Mouse (Mus musculus) limb, embryonic 12.5 days (tissue): ENCODE measurements around the gene Acsl6. TPM values are rescaled to one million over a fixed set of nuclear protein-coding genes. Genes with fewer than 3 reads are reported as not detected.
"Not testable (repeated sequence)": the region's sequence is repeated elsewhere in the genome, so short reads cannot be mapped to it uniquely, and the experiment has no call there.

Source experiments
- ATAC-seq: fragments of 200-750 bp; cut with Nextera tagmentation; 2 replicates; pipeline ENCODE4 v1.8.0; 2017; ENCODE audit warnings: low read depth, moderate TSS enrichment; ENCODE audit not compliant: insufficient number of reproducible peaks, insufficient read depth, low FRiP score, low TSS enrichment
- H3K27ac ChIP-seq: fragments of 300-500 bp; sonication (generic); 2 replicates; pipeline ENCODE4 v1.5.1; 2016; ENCODE audit warnings: mild to moderate bottlenecking, moderate library complexity
- H3K27me3 ChIP-seq: fragments of 300-500 bp; sonication (generic); 2 replicates; pipeline ENCODE4 v1.6.1; 2016; ENCODE audit warnings: mild to moderate bottlenecking, moderate library complexity
- H3K36me3 ChIP-seq: fragments of 300-500 bp; sonication (generic); 2 replicates; pipeline ENCODE4 v1.6.1; 2016; ENCODE audit warnings: mild to moderate bottlenecking, moderate library complexity
- H3K4me1 ChIP-seq: fragments of 300-500 bp; sonication (generic); replicated peaks from 2 replicates; pipeline ENCODE4 v1.6.1; 2016
- H3K4me2 ChIP-seq: fragments of 300-500 bp; sonication (generic); 2 replicates; pipeline ENCODE4 v1.6.1; 2016; ENCODE audit warnings: mild to moderate bottlenecking, moderate library complexity
- H3K4me3 ChIP-seq: fragments of 300-500 bp; sonication (generic); replicated peaks from 2 replicates; pipeline ENCODE4 v1.5.1; 2016; ENCODE audit warnings: mild to moderate bottlenecking
- H3K9ac ChIP-seq: fragments of 300-500 bp; sonication (generic); replicated peaks from 2 replicates; pipeline ENCODE4 v1.6.1; 2016; ENCODE audit warnings: mild to moderate bottlenecking, moderate library complexity
- H3K9me3 ChIP-seq: fragments of 300-500 bp; sonication (generic); 2 replicates; pipeline ENCODE4 v1.6.1; 2016; ENCODE audit warnings: mild to moderate bottlenecking, moderate library complexity
- WGBS: fragments of 180-500 bp; shearing (Covaris S2); methylation state at CpG from one replicate; pipeline ENCODE4 v1.1.7; 2016; 5-methylcytosine and 5-hydroxymethylcytosine counted together
- polyA plus RNA-seq: library from polyadenylated mRNA; unstranded; fragments of >200 nt; fragmentation: Nextera tagmentation; extraction: Ambion mirVana; gene quantifications from 2 replicates; pipeline ENCODE4 v1.2.1, GENCODE M21; 2016

The Acsl6 gene
- polyA plus RNA-seq, 1 experiment from 2014 or later, result 2.8 TPM

DNA sequence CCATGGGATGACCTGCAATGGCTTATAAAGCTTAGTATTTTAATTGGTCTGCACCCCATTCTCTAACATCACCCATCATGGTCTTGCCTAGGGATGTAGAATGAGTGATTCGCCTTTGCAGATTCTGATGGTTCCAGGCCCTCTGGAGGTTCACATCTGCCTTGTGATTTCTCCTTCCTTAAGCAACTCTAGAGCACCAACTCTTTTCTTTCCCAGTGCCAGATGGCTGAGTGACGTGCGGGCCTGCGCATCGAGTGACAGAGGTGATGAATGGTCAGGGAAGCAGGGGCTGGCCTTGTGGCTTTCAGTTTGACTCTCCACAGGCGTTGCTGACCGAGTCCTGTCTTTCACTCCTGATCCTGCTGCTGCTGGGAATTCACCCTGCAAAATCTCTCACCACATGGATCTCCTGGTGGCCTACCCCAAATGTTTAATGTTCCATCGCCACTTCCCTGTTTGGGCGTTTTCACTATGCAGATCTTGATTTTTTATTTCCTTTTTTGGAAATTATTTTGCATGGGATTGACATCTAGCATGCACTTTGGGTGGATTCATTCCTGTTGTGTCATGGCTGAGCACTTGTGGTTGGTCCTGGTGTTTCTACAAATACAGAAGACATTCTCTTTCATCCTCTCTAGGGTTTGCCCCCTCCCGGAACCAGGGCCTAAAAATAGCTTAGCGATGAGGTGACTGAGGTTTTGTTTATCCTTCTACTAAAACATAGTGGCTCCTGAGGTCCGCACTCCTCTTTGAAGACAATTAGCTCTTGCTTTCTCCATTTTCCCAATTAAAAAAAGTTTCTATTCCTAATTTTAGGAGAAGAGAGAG is 9.4 kb upstream of the Acsl6 start:
- H3K4me1 ChIP-seq, result no peaks in the 10 kb centered on the region
- WGBS, result 62% methylated on average over 12 of the region's 12 CpGs
- H3K27ac ChIP-seq, result no peak overlapping the region
- H3K27me3 ChIP-seq, result no peaks in the 10 kb centered on the region
- ATAC-seq, result no peak
- no peak overlapping the region for H3K4me3 ChIP-seq
- H3K9ac ChIP-seq, result no peak overlapping the region
- no peaks in the 10 kb centered on the region for H3K36me3 ChIP-seq
- 0 out of 2 replicates have a peak, but pooled peaks cover 6% of the 10 kb centered on the region for H3K9me3 ChIP-seq
- H3K4me2 ChIP-seq, result no peak overlapping the region

DNA sequence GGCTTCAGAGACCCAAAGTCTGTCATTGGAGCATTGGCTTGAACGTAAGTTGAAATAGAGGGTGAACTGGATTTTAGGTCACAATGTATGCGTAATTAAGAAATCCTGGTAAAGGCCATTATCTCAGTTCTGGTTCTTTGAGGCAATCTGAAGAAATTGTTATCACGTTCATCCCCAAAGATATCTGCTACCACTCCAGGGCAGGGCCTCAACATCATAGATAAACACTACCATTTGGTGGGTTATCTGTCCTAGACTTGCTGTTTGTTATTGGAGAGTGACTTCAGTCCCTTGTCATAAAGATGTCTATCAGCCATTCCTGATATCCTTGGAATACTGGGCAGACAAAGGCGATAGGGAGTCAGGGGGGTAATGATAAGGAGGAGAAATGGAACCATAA is 7.6 kb upstream of the Acsl6 start:
- H3K9me3 ChIP-seq, result 0 out of 2 replicates have a peak, but pooled peaks cover 7% of the 10 kb centered on the region
- H3K4me3 ChIP-seq, result no peak overlapping the region
- no peak overlapping the region for H3K9ac ChIP-seq
- no peaks in the 10 kb centered on the region for H3K36me3 ChIP-seq
- H3K27ac ChIP-seq, result no peak overlapping the region
- H3K27me3 ChIP-seq, result no peaks in the 10 kb centered on the region
- no peaks in the 10 kb centered on the region for H3K4me1 ChIP-seq
- H3K4me2 ChIP-seq, result no peak overlapping the region
- no peak for ATAC-seq
- 82% methylated on average over 4 of the region's 4 CpGs for WGBS

DNA sequence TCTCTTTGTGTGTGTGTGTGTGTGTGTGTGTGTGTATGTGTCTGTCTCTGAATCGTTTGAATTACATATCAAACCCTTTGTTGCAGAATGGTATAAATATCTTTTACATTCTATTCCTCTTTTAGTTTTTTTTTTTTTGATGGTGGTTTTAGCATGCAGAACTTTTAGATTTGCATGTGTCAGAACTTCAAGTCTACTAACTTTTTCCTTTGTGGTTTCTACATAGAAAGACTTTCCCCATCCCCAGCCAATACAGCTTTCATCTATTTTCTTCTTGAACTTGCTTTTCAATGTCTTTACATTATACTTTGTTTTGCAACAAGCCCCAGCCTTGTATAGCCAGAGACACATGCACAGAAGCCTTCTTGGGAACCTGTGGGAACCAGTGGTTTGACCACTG is 6.9 kb upstream of the Acsl6 start:
- Histone ChIP-seq H3K9ac (no peak overlapping the region), H3K4me3 (no peak overlapping the region), H3K27ac (no peak overlapping the region), H3K9me3 (0 out of 2 replicates have a peak, but pooled peaks cover 7% of the 10 kb centered on the region), H3K4me1 (no peaks in the 10 kb centered on the region), H3K4me2 (no peak overlapping the region), H3K27me3 (no peaks in the 10 kb centered on the region), H3K36me3 (no peaks in the 10 kb centered on the region)
- ATAC-seq, result no peak
- 100% methylated on average over 1 of the region's 1 CpGs for WGBS

DNA sequence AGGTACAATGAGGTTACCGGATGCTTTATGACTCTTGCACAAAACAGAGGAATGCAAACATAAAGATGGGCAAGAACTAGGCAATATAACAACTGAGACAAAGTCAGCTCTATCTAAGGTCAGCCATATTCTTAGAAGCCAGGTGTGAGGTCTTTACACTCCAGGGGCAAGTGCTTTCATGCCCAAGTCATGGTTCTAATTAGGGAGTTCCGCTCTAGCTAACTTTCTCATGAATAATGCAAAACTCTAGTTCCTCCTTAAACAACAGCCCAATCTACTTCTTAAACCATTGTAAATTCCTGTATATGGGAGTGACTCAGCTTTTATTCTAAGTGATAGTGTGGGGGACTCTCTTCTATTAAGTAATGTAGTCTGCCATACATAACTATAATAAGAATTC is 6.1 kb upstream of the Acsl6 start:
- H3K9me3 ChIP-seq, H3K4me3 ChIP-seq, H3K4me2 ChIP-seq, H3K27me3 ChIP-seq, H3K36me3 ChIP-seq, H3K9ac ChIP-seq, H3K27ac ChIP-seq, ATAC-seq, H3K4me1 ChIP-seq: not testable (repeated sequence)
- WGBS, result 82% methylated on average over 2 of the region's 2 CpGs

DNA sequence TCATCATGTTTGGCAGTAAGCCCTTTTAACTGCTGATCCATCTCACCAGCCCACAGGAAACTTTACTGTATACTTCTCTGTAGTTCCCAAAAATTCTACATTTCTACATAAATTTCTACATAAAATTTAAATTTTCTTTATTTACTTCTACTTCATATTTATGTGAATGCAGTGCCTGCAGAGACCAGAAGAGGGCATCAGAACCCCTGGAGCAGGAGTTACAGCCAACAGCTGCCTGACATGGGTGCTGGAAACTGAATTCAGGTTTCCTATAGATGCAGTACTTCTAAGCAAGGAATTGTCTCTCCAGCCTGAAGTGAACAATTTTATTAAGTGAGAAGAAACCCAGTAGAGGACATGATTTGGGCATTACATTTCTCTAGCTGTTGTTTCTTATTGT is 4.8 kb upstream of the Acsl6 start:
- no peak for ATAC-seq

DNA sequence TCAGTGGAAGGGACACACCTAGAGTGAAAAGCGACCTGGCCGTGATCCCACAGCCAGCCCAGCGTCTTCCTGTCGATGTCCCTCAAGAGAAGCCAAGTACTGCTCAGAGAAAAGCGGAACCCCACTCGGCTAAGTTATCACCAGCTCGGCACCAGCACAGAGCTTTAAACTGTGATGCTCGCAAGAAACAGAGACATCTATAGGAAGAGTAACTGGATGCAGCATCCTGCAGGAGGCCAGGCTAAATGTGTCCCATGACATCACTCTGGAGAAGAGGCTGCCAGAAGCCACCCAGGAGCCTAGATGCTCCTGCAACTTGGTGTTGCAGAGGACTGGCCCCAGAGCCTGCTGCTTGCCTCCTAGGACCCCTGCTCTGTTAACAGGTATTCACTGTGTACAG is 1.6 kb upstream of the Acsl6 start:
- 0 out of 2 replicates have a peak, but pooled peaks cover 7% of the 10 kb centered on the region for H3K9me3 ChIP-seq
- no peaks in the 10 kb centered on the region for H3K36me3 ChIP-seq
- H3K4me2 ChIP-seq, result no peak overlapping the region
- peaks cover 7% of the 10 kb centered on the region; the same call in 1 of the 2 replicates for H3K4me1 ChIP-seq
- no peak overlapping the region for H3K27ac ChIP-seq
- ATAC-seq, result no peak
- H3K4me3 ChIP-seq, result no peak overlapping the region
- WGBS, result 87% methylated on average over 8 of the region's 8 CpGs
- H3K27me3 ChIP-seq, result peaks cover 28% of the 10 kb centered on the region
- H3K9ac ChIP-seq, result no peak overlapping the region

More for the DNA sequence above, 4.8 kb upstream of the Acsl6 start:
- Histone ChIP-seq H3K27me3 (peaks cover 12% of the 10 kb centered on the region), H3K36me3 (no peaks in the 10 kb centered on the region), H3K4me2 (no peak overlapping the region), H3K4me3 (no peak overlapping the region), H3K4me1 (peaks cover 1% of the 10 kb centered on the region; the same call in 1 of the 2 replicates), H3K9ac (no peak overlapping the region), H3K27ac (no peak overlapping the region), H3K9me3 (0 out of 2 replicates have a peak, but pooled peaks cover 7% of the 10 kb centered on the region)

DNA sequence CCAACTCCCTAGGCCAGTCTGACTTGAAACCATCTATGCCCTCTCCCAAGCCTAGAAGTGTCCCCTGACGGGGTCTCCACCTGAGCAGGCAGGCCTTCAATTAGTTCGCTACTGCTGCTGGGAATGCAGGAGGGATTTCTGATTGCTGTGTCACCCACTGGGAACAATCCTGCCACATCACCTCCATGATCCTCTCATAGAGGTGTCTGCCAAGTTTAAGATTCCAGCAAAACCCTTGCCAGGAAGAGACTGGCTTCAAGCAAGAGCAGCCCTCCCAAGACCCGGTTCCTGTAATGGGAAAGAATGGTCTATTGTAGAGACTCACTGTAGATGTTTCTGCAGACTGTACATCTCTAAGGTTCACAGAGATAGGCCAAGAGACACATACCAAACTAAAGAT is 992 bp upstream of the Acsl6 start:
- H3K4me1 ChIP-seq, result peaks cover 7% of the 10 kb centered on the region; the same call in 1 of the 2 replicates
- no peak overlapping the region for H3K4me3 ChIP-seq
- H3K9me3 ChIP-seq, result 0 out of 2 replicates have a peak, but pooled peaks cover 7% of the 10 kb centered on the region
- no peak overlapping the region for H3K9ac ChIP-seq
- H3K36me3 ChIP-seq, result no peaks in the 10 kb centered on the region
- 92% methylated on average over 3 of the region's 3 CpGs for WGBS
- H3K27ac ChIP-seq, result no peak overlapping the region
- no peak for ATAC-seq
- no peak overlapping the region for H3K4me2 ChIP-seq
- peaks cover 28% of the 10 kb centered on the region for H3K27me3 ChIP-seq

DNA sequence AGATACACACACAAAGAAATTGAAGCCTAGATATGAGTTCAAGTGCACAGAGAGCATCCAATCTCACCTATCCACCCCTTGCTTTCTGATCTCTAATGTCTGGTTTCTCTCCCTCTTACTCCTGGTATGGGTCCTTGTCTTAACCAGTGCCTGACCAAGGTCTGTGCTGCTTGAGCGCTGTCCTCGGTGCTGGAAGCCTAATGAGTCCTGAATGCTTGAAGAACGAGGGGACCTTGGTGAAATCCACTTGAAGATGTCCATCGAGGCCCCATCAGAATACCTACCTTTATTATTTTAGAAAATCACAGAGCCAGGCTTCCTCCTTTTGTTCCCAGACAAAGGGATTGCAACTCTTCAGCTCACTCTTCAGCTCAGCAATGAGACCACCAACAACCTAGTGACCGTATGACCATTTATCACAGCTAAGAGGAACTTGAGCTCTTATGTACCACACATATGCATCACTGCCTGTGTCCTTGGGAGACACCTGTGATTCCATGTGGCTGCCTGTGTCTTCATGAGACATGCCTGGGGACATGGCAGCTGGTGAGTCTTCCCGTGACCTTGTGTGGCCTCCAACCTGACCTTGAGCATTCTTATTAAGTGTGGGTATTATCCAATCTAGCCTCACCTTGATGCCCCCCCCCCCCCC is 396 bp upstream of the Acsl6 start:
- H3K4me1 ChIP-seq, result peaks cover 7% of the 10 kb centered on the region; the same call in 1 of the 2 replicates
- H3K27ac ChIP-seq, result no peak overlapping the region
- WGBS, result 22% methylated on average over 6 of the region's 6 CpGs
- 0 out of 2 replicates have a peak, but pooled peaks have one; percentile 26 for ATAC-seq
- peak overlapping the region; percentile 96 for H3K4me2 ChIP-seq
- H3K36me3 ChIP-seq, result no peaks in the 10 kb centered on the region
- H3K9ac ChIP-seq, result no peak overlapping the region
- H3K9me3 ChIP-seq, result 0 out of 2 replicates have a peak, but pooled peaks cover 7% of the 10 kb centered on the region
- H3K4me3 ChIP-seq, result peak overlapping the region; percentile 54
- peaks cover 28% of the 10 kb centered on the region for H3K27me3 ChIP-seq

DNA sequence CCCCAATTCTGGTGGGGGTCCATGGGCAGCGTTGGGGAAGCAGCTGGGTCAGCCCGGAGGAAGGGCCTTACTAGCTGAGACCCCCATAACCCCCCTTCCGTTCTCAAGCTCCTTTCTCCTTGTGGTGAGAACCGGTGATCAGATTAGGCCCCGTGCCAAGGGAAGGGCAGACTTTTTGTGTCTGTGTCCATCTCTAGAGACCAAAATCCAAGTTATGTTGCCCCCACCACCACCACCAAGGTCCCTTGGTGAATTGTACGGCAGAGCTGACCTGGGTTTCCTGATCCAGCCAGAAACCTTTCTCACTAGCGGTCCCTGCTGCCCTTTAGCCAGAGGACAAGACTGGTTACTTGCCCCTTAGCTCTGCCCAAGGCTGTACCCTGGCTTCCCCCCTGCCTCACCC is 874 bp downstream of the Acsl6 start:
- no peak overlapping the region for H3K27ac ChIP-seq
- H3K9me3 ChIP-seq, result no peaks in the 10 kb centered on the region
- peaks cover 7% of the 10 kb centered on the region; the same call in 1 of the 2 replicates for H3K4me1 ChIP-seq
- H3K4me2 ChIP-seq, result peak overlapping the region; percentile 96
- H3K9ac ChIP-seq, result peak overlapping the region; percentile 55
- no peaks in the 10 kb centered on the region for H3K36me3 ChIP-seq
- no peak for ATAC-seq
- H3K27me3 ChIP-seq, result peaks cover 28% of the 10 kb centered on the region
- peak overlapping the region; percentile 54 for H3K4me3 ChIP-seq
- 5% methylated on average over 7 of the region's 7 CpGs for WGBS

DNA sequence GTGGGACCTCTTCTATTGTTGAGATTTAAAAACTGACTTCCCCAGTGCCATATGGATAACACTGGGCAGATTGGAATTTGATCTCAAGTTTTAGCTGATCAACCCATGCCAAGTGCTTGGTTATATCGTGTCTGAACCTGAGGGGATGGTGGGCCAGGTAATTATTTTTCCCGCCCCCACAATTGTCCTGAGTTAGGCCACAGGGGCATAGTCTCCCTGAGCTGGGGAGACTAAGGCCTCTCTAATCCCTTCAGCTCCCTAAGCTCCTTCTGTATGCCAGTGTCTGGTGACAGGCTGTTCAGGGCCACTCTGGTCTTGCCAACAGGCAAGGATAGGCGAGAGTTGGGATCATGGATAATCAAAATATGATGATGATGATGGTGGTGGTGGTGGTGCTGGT is 1.7 kb downstream of the Acsl6 start:
- no peak for ATAC-seq
- H3K36me3 ChIP-seq, result no peaks in the 10 kb centered on the region
- 74% methylated on average over 3 of the region's 3 CpGs for WGBS
- peaks cover 7% of the 10 kb centered on the region; the same call in 1 of the 2 replicates for H3K4me1 ChIP-seq
- H3K4me2 ChIP-seq, result no peak overlapping the region
- no peak overlapping the region for H3K4me3 ChIP-seq
- peaks cover 28% of the 10 kb centered on the region for H3K27me3 ChIP-seq
- H3K27ac ChIP-seq, result no peak overlapping the region
- no peaks in the 10 kb centered on the region for H3K9me3 ChIP-seq
- H3K9ac ChIP-seq, result no peak overlapping the region

DNA sequence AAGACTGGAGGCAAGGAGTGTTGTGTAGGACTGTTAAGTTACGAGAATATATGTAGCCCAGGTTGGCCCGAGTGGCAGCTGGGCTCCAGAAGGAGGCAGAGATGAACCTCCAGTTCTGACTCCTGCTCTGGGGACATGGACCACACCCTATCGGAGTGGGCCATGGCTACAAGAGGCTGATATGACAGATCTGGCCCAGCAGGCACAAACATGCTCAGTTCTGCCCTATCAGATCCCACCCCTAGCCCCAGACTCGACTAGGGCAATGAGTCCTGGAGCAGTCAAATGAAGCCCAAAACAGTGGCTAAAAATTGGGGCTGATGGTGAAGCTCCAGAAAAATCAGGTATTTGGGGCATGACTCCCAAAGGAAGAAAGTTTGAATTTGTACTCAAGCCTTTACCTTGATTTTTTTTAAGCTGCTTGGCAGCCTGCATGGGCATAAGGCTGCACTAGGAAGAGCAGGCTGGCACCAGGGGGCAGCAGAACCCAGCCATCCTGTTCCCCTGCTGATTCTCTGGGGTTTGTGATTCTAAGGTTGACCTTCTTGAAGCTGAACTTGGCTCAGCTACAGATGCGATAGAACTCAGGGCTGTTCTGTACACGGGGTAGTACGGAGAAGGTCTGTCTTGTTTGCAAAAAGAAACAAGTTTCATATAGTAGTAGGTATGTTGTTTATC is 3.7 kb downstream of the Acsl6 start:
- no peak for ATAC-seq
- Histone ChIP-seq H3K27ac (no peak overlapping the region), H3K9me3 (no peaks in the 10 kb centered on the region), H3K9ac (no peak overlapping the region), H3K36me3 (no peaks in the 10 kb centered on the region), H3K27me3 (peaks cover 28% of the 10 kb centered on the region), H3K4me3 (no peak overlapping the region), H3K4me1 (peaks cover 18% of the 10 kb centered on the region), H3K4me2 (no peak overlapping the region)
- WGBS, result 72% methylated on average over 7 of the region's 7 CpGs
